Mouse (Mus musculus) NIH3T3 (cell line): Measurements from ENCODE around the gene Nrsn2.

Experiments used
- DNase-seq: peaks from one replicate; pipeline ENCODE4 v3.0.0-alpha.2; 2012; ENCODE audit warnings: low read depth

Nrsn2 gene

DNA sequence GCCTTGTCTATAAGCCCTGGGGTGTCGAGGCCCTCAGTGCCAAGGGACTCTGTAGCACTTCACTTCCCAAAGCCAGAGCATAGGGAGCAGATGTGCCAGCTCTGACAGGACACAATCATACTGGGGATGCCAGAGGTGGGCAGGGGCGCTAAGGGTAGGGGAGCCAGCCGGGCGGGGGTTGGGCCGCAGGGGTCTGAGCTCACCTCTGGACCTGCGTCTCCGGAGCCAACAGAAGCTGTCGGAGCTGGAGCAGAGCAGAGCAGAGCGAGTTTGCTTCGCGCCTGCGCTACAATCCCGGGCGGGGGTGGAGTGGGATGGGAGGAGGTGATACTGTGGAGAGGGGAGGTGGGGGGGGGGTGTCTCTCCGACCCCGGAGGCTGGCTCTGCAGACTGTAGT, at the start of gene Nrsn2:
Gene Nrsn2, minus strand, starts transcription at position 294 of the 397 bp plus-strand sequence.
- no peak for DNase-seq

DNA sequence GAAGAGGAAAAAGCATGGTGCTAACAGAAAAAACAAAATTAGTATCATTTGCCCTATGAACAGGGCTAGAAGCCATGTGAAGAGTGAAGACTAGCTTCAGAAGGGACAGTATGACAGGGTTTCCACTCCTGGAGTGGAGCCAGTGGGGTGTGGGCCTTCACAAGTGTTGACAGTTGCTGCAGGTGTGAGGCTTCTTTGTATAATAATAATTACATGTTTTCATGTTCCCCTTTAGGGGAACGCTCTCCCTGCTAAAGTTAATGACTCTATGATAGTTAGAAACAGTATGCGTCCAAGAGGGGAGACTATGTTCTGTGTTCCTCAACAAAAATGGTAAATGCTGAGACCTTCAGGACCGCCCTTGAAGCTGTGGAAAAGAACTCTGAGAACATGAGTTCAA, 39.3 kb upstream of the Nrsn2 start:
- no peak for DNase-seq

DNA sequence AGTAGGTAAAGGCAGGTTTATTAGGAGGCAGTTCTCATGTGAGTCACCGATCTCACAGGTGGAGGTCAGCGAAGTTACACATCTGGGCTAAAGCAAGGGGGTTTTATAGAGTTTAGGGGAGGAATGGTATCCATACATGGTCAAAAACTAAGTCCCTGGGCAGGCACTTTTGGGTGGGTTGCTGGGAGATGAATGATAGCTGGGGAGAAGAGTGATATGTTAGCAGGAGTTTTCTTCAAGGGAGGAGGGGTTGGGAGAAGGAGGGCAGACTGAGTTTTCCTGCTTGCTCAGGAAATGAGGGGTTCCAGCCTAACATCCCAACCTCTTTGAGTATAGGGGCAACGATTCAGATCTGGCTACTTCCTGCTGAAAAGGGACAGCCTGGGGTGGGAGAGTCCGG, 38.8 kb upstream of the Nrsn2 start, which contains the start of gene 6820408C15Rik:
Gene 6820408C15Rik, plus strand, starts transcription at position 301 of the 400 bp plus-strand sequence.
- DNase-seq: no peak

DNA sequence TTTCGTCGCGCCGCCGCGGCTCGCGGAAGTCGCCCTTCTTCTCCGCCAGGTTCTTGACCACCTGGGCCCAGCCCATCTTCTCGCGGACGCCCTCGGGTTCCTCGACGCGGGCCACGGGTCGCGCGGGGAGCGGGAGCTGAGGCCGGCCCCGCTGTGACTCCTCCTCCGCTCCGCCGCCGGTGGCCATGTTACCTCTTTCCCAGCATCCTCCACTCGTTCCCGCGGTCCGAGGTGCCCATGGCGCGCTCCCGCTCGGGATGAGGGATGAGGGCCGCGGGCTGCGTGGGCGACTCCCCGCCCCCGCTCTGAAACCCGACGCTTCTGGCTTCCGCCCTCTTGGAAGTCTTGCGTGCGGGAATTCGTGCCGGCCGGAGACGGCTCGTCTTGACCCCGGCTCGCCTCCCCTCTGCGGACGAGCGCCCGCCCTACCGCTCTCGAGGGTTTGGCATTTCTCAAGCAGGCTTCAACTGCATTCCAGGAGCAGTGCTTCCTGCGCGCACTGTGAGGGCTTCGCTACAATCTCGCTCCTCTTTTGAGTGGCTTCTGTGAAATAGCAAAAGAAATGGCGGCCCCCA, 38.2 kb upstream of the Nrsn2 start, which contains the start of gene Zcchc3:
Gene Zcchc3, minus strand, starts transcription at position 437 of the 575 bp plus-strand sequence.
- peak; percentile 96 for DNase-seq

DNA sequence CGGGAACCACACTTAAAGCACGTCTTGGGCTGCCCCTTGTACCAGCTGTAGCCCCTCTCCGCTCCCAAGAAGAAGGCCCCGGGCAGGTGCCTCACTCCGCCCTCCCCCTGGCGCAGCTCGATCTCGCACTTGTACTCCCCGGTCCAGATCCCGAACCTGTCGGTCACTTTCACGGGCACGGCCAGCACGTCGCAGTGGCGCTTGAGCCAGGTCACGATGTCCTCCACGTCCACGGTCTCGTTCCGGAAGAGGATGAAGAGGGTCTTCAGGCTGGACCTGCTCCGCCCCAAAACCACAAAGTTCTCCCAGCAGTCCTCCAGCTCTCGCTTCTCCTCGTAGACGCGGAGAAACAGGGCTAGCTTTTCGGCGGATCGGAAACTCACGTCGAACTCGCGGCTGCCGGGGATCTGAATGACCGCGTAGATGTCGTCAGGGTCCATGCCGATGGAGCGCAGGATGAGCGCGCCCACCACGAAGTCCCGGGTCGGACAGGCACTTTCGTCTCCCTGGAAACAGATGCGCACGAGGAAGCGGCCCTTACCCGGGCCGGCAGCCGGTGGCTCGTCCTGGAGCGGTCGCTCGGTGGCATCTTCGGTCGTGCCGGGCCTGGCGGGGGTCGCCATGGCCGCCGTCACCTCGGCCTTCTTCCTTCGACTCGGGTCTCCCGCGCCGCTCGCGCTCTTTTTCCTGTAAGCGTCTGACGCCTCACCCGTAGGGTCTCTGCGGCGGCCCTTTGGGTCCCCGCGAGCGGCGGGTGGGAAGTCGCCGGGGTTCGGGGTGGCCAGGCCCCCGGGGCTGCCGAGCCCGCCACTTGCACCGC, 37.5 kb upstream of the Nrsn2 start:
- peak; percentile 41 for DNase-seq

DNA sequence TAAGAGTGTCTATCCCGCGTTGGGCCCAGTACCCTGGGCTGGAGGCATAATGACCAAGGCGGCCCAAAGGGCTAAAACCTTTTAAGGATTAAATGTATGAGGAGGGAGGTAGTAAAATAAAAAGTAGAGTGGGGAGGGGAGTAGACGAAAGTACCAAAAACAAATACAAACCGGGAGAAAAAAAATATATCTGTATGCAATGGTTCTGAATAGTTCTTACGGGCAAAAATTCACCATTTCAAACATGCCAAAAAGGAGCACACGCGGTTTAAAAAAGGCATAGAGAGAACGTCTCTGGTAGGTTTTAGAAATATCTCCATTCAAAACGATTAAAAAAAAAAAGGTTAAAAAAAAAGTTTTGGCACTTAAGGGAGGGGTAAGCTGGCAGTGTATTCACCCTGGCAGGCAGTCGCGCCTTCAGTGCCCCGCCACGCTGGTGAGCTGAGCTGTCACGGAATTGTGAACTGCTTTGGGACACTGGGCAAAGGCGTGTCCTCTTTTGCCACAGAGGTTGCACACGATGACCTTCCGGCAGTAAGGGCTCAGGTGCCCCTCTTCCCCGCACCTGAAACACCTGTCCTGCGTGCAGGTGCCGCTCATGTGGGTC, 36.8 kb upstream of the Nrsn2 start:
- no peak for DNase-seq

DNA sequence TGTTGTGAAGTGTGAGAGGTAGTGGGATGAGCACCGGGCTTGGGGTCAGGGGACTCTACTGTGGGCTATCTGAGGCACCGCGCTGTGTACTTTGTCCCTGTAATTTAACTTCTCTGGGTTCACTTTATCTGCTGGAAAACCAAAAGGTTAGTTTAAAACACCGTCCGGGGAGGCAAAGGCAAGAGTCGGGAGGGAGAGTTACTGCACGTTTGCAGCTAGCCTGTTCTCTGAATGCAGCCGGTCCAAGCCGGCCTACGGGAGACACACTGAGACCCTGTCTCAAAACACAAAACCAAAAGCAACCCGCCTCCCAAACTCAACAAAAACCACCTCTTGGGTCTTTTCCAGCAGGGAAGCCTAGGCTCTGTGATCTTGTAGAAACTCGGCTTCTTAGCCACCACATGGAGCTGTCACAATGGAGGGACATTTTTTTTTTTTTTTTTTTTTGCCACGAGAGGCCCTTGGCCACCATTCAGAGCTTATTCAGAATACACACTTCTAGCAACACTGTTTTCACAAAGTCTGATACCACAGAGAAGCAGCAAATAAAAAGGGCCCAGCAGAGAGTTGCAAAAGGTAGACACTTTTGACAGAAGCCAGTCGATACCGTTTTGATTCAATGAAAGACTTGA, 36.2 kb upstream of the Nrsn2 start:
- DNase-seq: no peak

DNA sequence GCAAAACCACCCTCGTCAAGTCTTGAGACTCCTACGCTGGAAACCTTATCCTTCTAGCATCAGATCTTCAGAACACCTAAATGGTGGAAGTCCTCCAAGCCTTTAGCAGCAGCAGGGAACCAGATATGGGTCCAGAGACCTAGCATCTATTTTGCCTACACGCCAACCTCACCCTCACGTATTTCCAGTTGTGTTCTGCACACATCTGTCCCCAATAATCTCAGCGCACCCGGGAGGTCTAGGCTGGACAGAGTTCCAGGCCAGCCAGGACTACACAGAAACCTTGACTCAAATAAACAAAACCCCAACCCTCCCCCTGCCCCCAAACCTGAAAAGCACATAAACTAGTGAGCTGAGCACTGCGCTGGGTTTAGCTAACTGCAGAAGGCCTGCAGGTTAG, 35.0 kb upstream of the Nrsn2 start:
- DNase-seq: no peak

DNA sequence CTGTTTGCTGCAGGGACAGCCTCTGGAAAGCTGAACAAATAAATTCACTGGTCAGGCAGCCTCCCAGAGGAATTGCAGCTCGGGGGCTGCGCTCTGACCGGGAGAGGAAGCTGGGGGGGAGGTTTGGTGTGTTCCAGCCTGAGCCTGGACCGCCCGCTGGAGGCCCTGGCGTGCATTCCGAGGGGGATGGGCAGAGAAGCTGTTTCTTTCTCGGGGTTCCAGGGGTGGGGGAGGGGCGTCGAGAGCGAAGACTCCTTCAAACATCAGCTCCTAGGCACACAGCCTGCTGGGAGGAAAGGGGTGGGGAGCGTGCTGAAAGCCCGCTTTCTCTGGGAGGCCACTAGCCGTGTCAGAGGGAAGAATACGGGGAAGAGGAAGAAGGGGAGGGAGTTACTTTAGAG, 34.5 kb upstream of the Nrsn2 start:
- DNase-seq: no peak

DNA sequence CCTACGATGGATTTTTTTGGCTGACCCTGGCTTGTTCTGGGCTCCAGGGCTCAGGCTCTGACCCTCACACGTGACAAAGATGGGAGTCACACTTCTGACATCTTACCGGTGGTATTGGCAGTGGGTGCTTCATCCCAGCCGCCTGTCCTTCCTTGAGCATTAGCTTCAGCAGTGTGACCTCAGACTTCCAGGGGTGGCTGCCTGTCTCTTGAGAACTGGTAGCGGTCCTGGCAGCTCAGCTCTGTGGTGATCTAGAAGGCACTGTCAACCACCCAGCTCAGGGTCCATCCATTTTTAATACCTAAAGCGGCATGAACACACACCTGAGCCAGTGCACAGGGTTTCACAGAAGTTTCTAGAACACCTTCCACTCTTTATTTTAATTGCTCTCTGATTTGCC, 33.3 kb upstream of the Nrsn2 start:
- DNase-seq: no peak

DNA sequence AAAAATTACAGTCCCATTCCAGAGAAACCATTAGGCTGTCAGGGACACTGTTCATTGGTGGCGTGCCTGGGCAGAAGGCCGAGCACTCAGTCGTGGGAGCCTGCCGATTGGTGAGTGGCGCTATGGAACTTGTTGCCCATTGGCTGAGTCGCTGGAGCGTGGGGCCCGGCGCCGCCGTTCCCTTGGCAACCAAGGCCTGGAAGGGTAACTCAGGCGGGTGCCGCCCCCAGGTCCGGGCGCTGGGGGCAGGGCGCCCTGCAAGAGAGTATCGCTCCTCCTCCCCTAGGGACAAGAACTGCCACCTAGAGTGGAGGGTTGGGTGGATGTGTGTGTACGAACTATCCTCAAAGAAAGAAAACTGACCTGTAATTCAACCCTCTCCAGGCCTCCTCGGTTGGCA, 29.7 kb upstream of the Nrsn2 start:
- DNase-seq: peak; percentile 97

DNA sequence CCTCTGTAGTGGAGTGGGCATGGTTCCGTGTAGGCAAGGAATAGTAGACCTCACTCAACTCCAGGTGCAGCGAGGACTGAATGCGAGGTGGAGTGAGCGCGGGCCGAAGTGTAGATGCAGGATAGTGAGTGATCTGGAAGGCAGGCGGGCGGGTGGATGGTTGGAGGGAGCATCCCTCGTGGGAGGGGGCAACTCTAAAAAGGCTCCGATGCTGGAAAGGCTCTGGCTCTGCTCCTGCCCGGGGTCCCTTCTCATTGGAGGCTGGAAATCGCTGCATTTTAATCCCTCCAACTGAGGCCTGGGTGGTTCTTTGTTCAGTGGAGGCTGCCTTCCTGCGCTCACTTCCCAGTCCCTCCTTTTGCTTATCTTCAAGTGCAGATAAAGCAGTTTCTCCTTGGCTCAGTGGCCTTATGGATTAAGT, 22.7 kb upstream of the Nrsn2 start:
- DNase-seq: no peak

DNA sequence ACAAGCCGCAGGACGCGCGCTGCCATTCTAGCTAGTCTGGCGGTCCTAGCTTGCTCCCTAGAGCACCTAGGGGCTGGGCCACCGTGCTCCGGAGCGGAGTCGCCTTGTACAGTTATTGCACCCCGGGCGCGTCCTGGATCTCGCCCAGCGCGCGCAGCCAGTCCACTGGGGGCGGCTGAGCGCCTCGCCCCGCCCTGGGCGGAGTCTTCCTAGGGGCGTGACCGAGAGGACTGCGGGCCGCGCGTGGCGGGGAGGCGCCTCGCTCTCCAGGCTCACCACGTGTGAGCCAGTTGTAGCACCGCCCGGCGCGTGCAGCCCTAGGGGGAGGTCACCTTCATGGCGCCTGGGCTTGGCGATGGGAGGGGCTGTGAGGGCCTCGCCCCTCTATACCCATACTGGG, 22.3 kb upstream of the Nrsn2 start:
- DNase-seq: peak; percentile 96

DNA sequence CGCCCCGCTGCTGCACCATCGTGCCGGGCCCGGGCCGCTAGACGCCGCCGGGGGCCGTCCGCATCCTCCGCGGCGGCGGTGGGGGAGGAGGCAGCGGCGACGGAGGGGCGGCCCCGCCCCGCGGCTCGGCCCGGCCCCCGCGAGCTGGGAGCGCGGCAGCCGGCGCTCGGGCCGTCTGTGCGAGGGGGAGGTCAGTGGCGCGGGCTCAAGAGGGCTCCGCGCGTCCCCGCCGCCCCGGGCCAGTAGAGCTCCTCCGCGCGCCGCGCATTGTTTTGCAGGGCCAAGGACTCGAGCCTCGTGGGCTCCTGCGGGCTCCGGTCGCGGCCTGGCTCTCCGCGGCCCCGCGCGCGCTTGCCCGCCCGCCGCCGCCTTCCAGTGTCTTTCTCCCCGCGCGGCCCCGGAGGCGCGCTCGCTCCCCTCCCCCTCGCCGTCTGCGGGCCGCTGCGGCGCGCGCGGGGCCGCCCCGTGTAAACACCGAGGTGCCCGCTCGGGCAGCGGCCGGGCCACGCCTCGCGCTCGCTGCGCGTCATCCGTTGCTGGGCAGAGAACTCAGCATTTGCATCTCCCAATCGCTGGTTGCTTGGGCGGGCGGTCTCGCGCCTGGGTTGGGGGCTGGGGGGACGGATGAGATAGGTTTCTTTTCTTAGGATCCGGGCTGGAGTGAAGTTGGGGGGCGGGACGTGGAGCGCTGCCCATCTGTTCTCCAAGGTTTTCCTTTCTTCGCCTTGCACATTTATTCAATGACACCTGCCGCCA, 21.4 kb upstream of the Nrsn2 start, which contains the start of gene Sox12:
Gene Sox12, minus strand, starts transcription at position 384 of the 756 bp plus-strand sequence.
- peak; percentile 98 for DNase-seq

DNA sequence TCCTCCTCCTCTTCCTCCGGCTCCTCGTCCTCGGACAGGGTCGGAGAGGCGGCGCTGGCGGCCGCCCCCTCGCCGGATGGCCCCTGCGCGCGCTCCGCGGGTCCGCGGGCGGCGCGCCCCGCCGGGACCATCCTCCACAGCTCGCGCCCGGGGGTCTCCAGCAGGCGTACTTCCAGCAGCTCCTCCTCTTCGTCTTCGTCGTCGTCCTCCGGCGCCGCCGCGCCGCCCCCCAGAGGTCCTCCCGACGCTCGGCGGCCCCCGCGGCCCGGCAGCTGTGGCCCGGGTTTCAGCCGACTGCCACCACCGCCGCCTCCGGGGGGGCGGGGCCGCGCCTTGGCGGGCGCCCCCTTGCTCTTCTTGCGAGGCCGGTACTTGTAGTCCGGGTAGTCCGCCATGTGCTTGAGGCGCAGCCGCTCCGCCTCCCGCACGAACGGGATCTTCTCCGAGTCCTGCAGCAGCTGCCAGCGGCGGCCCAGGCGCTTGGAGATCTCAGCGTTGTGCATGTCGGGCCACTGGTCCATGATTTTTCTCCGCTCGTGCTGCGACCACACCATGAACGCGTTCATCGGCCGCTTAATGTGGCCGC, 20.7 kb upstream of the Nrsn2 start:
- peak; percentile 91 for DNase-seq

DNA sequence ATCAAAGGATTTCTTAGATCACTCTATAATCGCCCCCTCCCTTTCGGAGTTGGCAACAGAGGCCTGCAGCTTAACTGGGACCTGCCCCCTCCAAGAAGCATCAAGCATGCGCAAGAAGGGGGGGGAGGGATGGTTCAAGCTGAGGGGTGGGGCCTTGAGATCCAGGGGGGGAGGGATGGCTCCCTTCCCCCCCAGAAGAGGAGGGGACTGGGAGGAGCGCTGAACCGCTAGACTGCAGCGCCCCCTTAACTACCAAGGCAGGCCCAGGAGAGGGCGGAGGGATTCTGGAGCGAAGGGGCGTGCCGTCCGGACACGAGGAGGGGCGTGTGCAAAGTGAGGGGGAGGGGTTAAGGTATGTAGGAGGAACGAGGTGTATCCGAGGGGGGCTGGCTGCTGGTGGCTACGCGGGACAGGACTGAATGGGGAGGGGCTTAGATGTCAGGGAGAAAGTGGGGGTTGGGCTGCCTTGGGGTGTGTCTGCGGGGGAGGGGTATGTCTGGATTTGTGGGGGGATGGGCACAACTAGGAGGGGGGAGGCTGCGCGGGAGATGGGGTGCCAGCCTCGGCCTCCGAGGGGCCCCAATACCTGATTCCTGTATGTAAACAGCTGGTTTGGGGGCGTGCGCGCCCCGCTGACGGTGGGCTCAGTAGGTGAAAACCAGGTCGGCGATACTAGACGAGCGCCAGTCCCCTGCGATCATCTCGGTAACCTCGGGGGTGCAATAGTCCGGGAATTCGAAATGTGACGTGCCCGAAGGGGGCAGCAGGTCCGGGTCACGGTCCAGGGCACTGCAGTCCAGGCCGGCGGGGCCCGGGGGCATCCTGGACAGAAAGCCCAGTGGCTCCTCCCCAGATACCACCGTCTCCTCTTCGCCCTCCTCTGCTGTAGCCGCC, 19.9 kb upstream of the Nrsn2 start:
- peak; percentile 98 for DNase-seq

DNA sequence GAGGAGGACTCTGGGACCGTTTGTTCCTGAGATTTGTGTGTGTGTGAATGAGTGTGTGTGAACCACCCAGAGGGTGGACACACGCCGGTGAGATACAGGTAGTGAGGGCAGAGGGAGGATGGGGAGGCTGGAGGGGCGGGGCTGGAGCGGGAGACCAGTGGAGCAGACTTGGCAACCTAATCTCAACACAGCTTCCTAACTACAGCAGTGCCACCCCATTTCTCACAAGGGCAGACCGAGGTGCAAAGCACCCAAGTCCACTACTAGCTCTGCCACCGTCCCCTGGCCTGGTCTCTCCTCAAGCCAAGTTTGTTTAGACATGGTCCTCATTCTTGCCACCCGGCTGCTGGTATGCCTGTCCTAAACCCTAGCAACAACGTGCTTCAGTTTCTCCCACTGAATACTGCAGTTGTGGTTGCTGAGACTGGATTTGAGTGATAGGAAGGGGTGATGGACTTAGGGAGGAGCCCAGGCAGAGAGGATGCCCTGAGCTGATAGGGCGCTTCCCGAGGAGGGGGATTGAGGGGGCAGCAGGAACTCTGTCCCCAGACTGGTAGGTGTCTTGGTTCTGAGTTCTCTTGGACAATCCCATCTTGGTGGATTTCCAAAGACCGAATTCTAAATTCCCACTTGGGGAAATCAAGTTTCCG, 19.0 kb upstream of the Nrsn2 start:
- no peak for DNase-seq

DNA sequence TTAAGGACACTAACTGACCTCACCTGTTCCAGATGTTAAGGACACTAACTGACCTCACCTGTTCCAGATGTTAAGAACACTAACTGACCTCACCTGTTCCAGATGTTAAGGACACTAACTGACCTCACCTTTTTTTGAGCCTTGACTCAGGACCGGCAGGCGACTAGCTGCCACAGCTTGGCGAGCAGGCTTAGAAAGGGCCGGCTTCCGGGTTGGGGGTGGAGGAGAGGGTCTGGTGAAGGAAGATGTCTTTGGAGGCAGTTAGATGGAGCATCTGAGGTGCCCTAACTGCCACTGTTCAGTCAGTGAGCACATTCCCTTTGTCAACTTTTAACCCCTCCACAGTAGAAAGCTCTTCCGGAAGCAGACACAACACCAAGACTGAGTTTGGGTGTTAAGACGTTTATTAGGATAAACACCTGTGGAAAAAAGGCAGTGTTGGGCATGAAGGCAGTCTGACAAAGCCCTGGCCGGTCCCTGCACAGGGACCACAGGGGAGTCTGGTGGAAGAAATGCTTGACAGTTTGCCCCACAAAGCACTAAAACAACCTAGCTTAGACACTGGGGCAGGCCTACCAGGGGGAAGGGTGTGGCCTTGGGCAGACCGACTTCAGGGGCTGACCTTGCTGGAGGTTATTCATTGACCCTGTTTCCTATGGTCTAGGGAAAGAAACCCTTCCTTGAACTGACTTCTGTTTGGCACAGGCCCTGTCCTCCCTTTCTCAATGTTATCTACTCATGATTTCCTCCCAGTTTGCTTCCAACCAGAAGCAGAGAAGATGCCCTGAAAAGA, 17.0 kb upstream of the Nrsn2 start:
- DNase-seq: no peak

DNA sequence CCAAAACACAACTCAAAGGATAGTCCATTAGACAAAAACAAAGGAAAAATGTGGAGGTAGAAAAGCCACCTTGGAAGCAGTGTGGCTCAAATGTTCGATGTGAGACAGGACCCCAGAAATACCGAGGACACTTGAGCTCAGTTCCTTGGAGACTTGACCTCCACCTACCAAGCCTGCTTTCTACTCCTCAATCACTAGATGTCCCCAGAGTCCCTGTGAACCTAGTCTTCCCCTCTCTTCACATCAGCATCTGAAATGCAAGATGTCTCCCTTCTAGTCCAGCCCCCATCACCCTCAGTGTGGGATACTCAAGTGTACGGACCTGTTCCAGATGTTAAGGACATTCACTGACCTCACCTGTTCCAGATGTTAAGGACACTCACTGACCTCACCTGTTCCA, 16.3 kb upstream of the Nrsn2 start:
- peak; percentile 71 for DNase-seq
